Mouse (Mus musculus): ENCODE results near the gene Bcar3. TPM values are rescaled to one million over a fixed set of nuclear protein-coding genes. Genes with fewer than 3 reads are reported as not detected.

Bcar3 gene
- polyA plus RNA-seq, 1 experiment from 2014 or later: 14.0 TPM

DNA sequence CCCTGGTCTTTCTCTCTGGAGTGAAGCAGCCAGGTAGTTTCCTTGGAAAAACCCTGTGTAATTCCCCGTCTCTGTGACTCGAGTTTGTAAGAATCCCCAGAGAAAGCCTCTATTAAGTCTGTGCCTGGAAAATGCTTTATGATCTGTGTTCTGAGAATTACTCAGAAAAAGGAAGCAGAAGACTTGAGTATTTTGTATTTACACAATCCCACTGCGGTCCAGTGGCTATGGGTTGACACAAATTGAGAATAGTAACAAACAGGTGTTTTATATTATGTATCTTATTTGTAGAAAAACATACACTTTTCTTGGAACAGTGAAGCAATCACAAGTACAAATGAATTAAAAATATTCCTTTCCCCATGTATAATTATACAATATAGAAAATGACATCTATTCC is 272.2 kb downstream of the Bcar3 start:
- ATAC-seq (ENCODE audit: insufficient read depth) (no peak), DNase-seq (no peak)
- no peak overlapping the region for H3K9ac ChIP-seq
- peaks cover 38% of the 10 kb centered on the region for H3K36me3 ChIP-seq (ENCODE audit: insufficient read depth)
- H3K4me3 ChIP-seq (ENCODE audit: low read depth, low read length): no peak overlapping the region
- H3K9me3 ChIP-seq (ENCODE audit: low read depth, low read length): no peaks in the 10 kb centered on the region
- no peaks in the 10 kb centered on the region for H3K27me3 ChIP-seq (ENCODE audit: insufficient read depth, low read length)
- no peak overlapping the region for H3K4me2 ChIP-seq
- 76% methylated on average over 3 of the region's 3 CpGs for WGBS
- no peak for TF ChIP-seq CTCF (IDR thresholded peaks at IDR 0.05; ENCODE audit: low read depth)
- no peaks in the 10 kb centered on the region for H3K4me1 ChIP-seq (ENCODE audit: insufficient read depth)
- no peak overlapping the region for H3K27ac ChIP-seq (ENCODE audit: low read depth)

DNA sequence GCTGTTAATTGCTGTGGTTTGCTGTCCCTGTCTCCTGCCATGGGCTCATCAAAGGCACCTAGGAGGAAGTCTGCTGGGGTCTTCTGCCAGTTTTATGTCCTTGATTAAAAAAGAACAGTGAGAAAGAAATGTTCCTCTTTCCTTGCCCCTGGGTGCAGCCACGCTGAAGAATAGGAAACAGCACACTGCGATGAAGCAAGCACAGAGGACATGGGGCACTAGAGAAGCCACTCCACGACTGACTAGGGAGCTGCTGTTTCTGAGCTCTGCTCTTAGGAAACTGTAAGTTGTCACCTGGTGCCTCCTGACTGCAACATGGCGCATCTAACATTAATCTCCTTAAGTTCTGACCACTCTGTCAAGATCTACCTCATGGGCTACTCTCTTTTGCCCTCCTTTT is 272.6 kb downstream of the Bcar3 start:
- Histone ChIP-seq H3K27ac (ENCODE audit: low read depth) (no peak overlapping the region), H3K9ac (no peak overlapping the region), H3K27me3 (ENCODE audit: insufficient read depth, low read length) (no peaks in the 10 kb centered on the region), H3K4me1 (ENCODE audit: insufficient read depth) (no peaks in the 10 kb centered on the region), H3K4me3 (ENCODE audit: low read depth, low read length) (no peak overlapping the region), H3K4me2 (no peak overlapping the region), H3K36me3 (ENCODE audit: insufficient read depth) (peaks cover 34% of the 10 kb centered on the region), H3K9me3 (ENCODE audit: low read depth, low read length) (no peaks in the 10 kb centered on the region)
- WGBS: 66% methylated on average over 4 of the region's 4 CpGs
- DNase-seq (no peak), ATAC-seq (ENCODE audit: insufficient read depth) (no peak)
- no peak for TF ChIP-seq CTCF (IDR thresholded peaks at IDR 0.05; ENCODE audit: low read depth)

DNA sequence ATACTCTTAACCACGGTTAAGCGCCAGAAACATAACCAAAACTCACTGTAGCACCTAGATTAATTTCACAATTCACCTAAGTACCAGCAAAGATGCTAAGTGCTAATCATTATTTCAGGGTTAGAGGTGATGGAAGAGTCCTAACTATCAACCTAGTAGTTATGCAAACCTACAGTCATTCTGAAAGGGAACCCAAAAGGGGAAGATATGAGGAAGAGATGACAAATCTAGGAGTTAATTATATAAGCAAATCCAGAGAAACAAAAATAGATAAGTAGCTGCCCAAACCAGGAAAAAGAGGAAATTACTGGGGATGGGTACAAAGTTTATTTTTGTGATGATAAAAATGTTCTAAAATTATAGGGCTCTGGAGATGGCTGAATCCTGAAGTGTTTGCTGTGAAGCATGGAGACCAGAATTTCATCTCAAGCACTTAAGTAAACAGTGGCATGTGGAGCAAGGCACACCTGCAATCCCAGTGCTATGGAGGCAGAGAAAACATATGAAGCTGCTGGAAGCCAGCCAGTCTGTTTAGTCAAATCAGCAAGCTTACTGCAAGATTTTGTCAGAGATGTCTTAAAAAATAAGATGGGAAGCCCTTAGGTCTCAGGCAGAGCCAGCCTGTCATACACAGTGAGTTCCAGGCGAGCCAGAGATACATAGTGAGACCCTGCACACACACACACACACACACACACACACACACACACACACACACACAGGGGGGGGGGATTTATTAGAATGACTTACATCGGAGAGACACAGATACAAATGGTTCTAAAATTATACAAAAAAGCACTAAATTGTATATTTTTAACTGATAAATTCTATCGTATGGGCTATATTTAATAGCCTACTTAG is 279.7 kb downstream of the Bcar3 start:
- H3K36me3 ChIP-seq (ENCODE audit: insufficient read depth): 0 out of 2 replicates have a peak, but pooled peaks cover 8% of the 10 kb centered on the region
- no peak overlapping the region for H3K4me2 ChIP-seq
- 0 out of 2 replicates have a peak, but pooled peaks cover 3% of the 10 kb centered on the region for H3K4me1 ChIP-seq (ENCODE audit: insufficient read depth)
- no peaks in the 10 kb centered on the region for H3K9me3 ChIP-seq (ENCODE audit: low read depth, low read length)
- H3K4me3 ChIP-seq (ENCODE audit: low read depth, low read length): no peak overlapping the region
- no peaks in the 10 kb centered on the region for H3K27me3 ChIP-seq (ENCODE audit: insufficient read depth, low read length)
- peak; percentile 52 for DNase-seq
- no peak overlapping the region for H3K9ac ChIP-seq
- WGBS: 71% methylated on average over 5 of the region's 5 CpGs
- no peak overlapping the region for H3K27ac ChIP-seq (ENCODE audit: low read depth)
- no peak for TF ChIP-seq CTCF (IDR thresholded peaks at IDR 0.05; ENCODE audit: low read depth)
- ATAC-seq (ENCODE audit: insufficient read depth): no peak

DNA sequence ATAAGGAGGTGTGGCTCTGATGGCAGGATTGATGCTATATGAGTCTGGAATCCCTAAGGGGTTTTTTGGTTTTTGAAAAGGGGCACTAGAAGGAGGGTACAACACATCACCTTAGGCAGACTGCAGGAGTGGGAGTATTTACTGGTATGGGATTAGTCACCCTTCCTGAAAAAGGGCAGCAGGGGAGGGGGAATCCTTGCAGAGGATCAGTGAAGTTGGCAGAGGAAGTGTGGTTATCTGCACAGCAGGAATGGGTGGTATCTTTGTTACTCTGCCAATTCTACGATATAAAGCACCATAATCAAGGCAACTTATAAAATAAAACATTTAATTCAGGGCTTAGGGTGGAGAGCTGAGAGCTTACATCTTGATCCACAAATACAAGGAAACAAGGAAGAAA is 281.0 kb downstream of the Bcar3 start:
- H3K36me3 ChIP-seq (ENCODE audit: insufficient read depth): 0 out of 2 replicates have a peak, but pooled peaks cover 6% of the 10 kb centered on the region
- 0 out of 2 replicates have a peak, but pooled peaks cover 3% of the 10 kb centered on the region for H3K4me1 ChIP-seq (ENCODE audit: insufficient read depth)
- H3K4me2 ChIP-seq: no peak overlapping the region
- no peak for ATAC-seq (ENCODE audit: insufficient read depth)
- WGBS: 77% methylated on average over 1 of the region's 1 CpGs
- no peak for TF ChIP-seq CTCF (IDR thresholded peaks at IDR 0.05; ENCODE audit: low read depth)
- no peaks in the 10 kb centered on the region for H3K9me3 ChIP-seq (ENCODE audit: low read depth, low read length)
- no peak overlapping the region for H3K9ac ChIP-seq
- H3K27ac ChIP-seq (ENCODE audit: low read depth): no peak overlapping the region
- H3K27me3 ChIP-seq (ENCODE audit: insufficient read depth, low read length): no peaks in the 10 kb centered on the region
- no peak for DNase-seq
- H3K4me3 ChIP-seq (ENCODE audit: low read depth, low read length): no peak overlapping the region

DNA sequence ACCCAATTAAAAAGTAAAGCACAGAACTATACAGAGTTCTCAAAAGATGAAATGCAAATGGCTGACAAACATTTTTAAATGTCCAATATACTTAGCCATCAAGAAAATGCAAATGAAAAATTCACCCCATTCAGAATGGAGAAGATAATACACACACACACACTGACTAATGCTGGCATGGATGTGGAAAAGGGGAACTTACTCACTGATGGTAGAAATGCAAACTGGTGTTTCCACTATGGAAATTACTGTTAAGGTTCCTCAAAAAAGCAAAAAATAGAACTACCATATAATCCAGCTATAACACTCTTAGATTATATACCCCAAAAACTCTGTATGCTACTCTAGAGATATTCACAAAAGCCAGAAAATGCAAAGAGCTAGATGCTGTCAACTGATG is 283.4 kb downstream of the Bcar3 start:
- H3K4me2 ChIP-seq: no peak overlapping the region
- no peak overlapping the region for H3K4me3 ChIP-seq (ENCODE audit: low read depth, low read length)
- DNase-seq (no peak), ATAC-seq (ENCODE audit: insufficient read depth) (no peak)
- H3K36me3 ChIP-seq (ENCODE audit: insufficient read depth): 0 out of 2 replicates have a peak, but pooled peaks cover 6% of the 10 kb centered on the region
- H3K27me3 ChIP-seq (ENCODE audit: insufficient read depth, low read length): no peaks in the 10 kb centered on the region
- no peaks in the 10 kb centered on the region for H3K9me3 ChIP-seq (ENCODE audit: low read depth, low read length)
- 0 out of 2 replicates have a peak, but pooled peaks cover 3% of the 10 kb centered on the region for H3K4me1 ChIP-seq (ENCODE audit: insufficient read depth)
- no peak overlapping the region for H3K9ac ChIP-seq
- no peak overlapping the region for H3K27ac ChIP-seq (ENCODE audit: low read depth)
- no peak for TF ChIP-seq CTCF (IDR thresholded peaks at IDR 0.05; ENCODE audit: low read depth)

MicroRNAs within 50 kb of the gene (microRNA counts, 519-probe panel; counts per million panel counts)
- microRNA mmu-miR-760: 1,744 counts per million, percentile 15 among the panel's probes with 10 or more counts

Small RNAs within 50 kb of the gene (microRNA-seq; reads per million reads assigned to microRNA genes)
- gene Mir760 (ENCODE audit: borderline number of aligned reads) (33.3 reads per million, percentile 36 among the genes with 10 or more reads in this experiment), gene Mir7657 (ENCODE audit: borderline number of aligned reads) (not detected)

Other genes starting within 250 kb of the Bcar3 start
- 0.78 and 1.7 TPM in 2 replicates for gene Abca4, start 249.7 kb upstream of the Bcar3 start, polyA plus RNA-seq (2014; fragmentation: Nextera tagmentation; extraction: Ambion mirVana)
- 76.3 and 78.6 TPM in 2 replicates for gene Gclm, start 48.6 kb upstream of the Bcar3 start, polyA plus RNA-seq (2014; fragmentation: Nextera tagmentation; extraction: Ambion mirVana)
- gene Dnttip2, start 19.7 kb upstream of the Bcar3 start, polyA plus RNA-seq (2014; fragmentation: Nextera tagmentation; extraction: Ambion mirVana): 77.8 and 80.2 TPM in 2 replicates